Mouse (Mus musculus) cerebellum, adult 2 months (tissue): ENCODE results near the gene Alox5ap.

ENCODE experiments used
- CTCF ChIP-seq: fragments of 200-500 bp; IDR thresholded peaks from 2 replicates; pipeline ENCODE4 v1.5.1; 2011; ENCODE audit warnings: low read depth, mild to moderate bottlenecking, control low read depth, low read length, moderate library complexity, borderline replicate concordance; ENCODE audit not compliant: insufficient read depth
- POLR2A ChIP-seq: fragments of 200-500 bp; IDR thresholded peaks from 2 replicates; pipeline ENCODE4 v1.6.1; 2011; ENCODE audit warnings: low read length, control low read depth, borderline replicate concordance; ENCODE audit not compliant: insufficient read depth

DNA sequence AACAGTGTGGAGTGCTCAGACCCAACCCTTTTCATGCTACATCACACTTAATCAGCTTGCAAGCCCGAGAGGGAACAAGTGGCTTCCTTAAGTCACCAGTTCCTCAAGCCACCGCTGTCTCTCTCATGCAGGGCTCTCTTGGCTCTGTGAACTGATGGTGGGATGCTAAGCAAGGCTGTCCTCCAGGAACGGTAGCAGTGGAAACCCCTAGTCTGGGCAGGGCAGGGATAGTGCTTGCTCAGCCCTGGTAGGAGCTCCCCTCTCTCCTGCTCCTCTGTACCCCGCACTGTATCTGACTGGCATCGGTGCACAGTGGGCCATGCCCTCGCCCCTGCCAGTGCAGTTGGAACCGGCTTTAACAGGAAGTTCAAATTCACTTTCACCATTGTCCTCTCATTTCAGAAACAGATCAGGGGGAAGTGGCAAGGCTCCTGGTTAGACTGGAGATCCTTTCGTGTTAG is 2.2 kb downstream of the Alox5ap start:
- TF ChIP-seq CTCF (no peak), POLR2A (no peak)
